10 mouse cellular contexts compared by ENCODE assay signal in the genomic region with DNA sequence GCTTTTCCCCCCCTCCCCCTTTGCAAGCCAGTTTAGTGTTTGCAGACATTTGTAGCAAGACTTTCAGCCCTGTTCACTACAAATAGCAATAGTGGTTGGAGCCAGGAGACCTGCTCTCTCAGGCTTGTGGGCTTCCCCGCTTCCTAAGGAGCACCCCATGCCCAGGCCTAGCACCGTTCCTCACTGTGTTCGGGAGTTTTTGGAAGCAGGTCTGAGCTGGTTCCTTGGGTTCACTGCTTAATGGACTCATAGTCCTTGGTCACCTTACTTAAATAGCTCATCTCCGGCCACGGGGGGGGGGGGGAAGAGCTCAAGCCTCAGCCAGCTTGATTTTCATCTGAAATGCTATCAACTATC. TPM values are rescaled to one million over a fixed set of nuclear protein-coding genes. Genes with fewer than 3 reads are reported as not detected.
A peak's percentile ranks its signal among the peaks of the same experiment; 100 is the strongest.
DNase-seq lines count a peak whose midpoint lies in the region; ATAC-seq and TF ChIP-seq lines count a peak whose summit lies in the region.
"Had no signal": no experiment of that assay in that cellular context is flagged by ENCODE, and none has a peak within 500 bp of the region (broad histone marks: within the 10 kb centered on the region; RNA-seq: fewer than 3 reads in every experiment).

No protein-coding gene starts in this region.

- DNase-seq in heart, adult 18-20 months: no peak
- DNase-seq in liver, adult 2 months (ENCODE audit: extremely low read depth, low read depth, low spot score): no peak
- DNase-seq in liver: no peak
- DNase-seq in yolk sac, embryonic 10.5 days (ENCODE audit: low spot score): no peak
- DNase-seq in urinary bladder, postnatal 25 days (ENCODE audit: low spot score): no peak
- DNase-seq: lung, embryonic 14.5 days had no signal

- 82% methylated on average over 5 of the region's 5 CpGs for WGBS in heart, embryonic 14.5 days
- WGBS in liver, adult 2 months: 79% methylated on average over 5 of the region's 5 CpGs
- WGBS in forebrain, embryonic 12.5 days: 92% methylated on average over 5 of the region's 5 CpGs
- 66% methylated on average over 5 of the region's 5 CpGs for WGBS in liver, embryonic 12.5 days (ENCODE audit: insufficient replicate concordance)

- no peak for TF ChIP-seq CTCF in liver, adult 2 months (IDR thresholded peaks at IDR 0.05; ENCODE audit: low read depth, low read length)

- H3K27ac ChIP-seq in heart, embryonic 14.5 days (replicated peaks in 1 of 2; ENCODE audit: control insufficient read depth in 1 of 2, insufficient read depth in 1 of 2, low read depth in 2 of 2, low read length in 2 of 2): peak overlapping the region; percentile 58 to 61
- H3K27ac ChIP-seq in liver, adult 2 months (replicated peaks; ENCODE audit: insufficient read depth, low read depth, low read length): peak overlapping the region; percentile 42
- H3K27ac ChIP-seq in forebrain, embryonic 12.5 days: peak overlapping the region; percentile 65
- H3K27ac ChIP-seq in liver, embryonic 12.5 days: peak overlapping the region; percentile 70
- H3K27ac ChIP-seq: embryonic facial prominence, embryonic 12.5 days had no signal

- H3K36me3 ChIP-seq in heart, embryonic 14.5 days (ENCODE audit: control insufficient read depth, insufficient read depth, low read length): peaks cover 55% of the 10 kb centered on the region
- H3K36me3 ChIP-seq in liver, adult 2 months (ENCODE audit: control insufficient read depth, insufficient read depth, low read length): peaks cover 13% of the 10 kb centered on the region
- H3K36me3 ChIP-seq in forebrain, embryonic 12.5 days (replicated peaks): peaks cover 45% of the 10 kb centered on the region
- H3K36me3 ChIP-seq in liver, embryonic 12.5 days: peaks cover 51% of the 10 kb centered on the region

- H3K4me1 ChIP-seq in heart, embryonic 14.5 days (ENCODE audit: control insufficient read depth in 2 of 2, insufficient read depth in 2 of 2, low read length in 2 of 2): peaks cover 22 to 47% of the 10 kb centered on the region in 2 experiments
- 0 out of 2 replicates have a peak, but pooled peaks cover 2% of the 10 kb centered on the region for H3K4me1 ChIP-seq in liver, adult 2 months (ENCODE audit: control insufficient read depth, insufficient read depth, low read length)
- peaks cover 9% of the 10 kb centered on the region for H3K4me1 ChIP-seq in forebrain, embryonic 12.5 days
- peaks cover 64% of the 10 kb centered on the region for H3K4me1 ChIP-seq in liver, embryonic 12.5 days
- H3K4me1 ChIP-seq: embryonic facial prominence, embryonic 12.5 days had no signal

- peak overlapping the region; percentile 27; the same call in 1 of the 2 replicates for H3K9ac ChIP-seq in heart, embryonic 14.5 days (ENCODE audit: low read length)
- H3K9ac ChIP-seq in liver, adult 2 months (ENCODE audit: low read depth, low read length): no peak overlapping the region
- no peak overlapping the region for H3K9ac ChIP-seq in forebrain, embryonic 12.5 days
- H3K9ac ChIP-seq in liver, embryonic 12.5 days: no peak overlapping the region
- H3K9ac ChIP-seq: embryonic facial prominence, embryonic 12.5 days; lung, embryonic 14.5 days had no signal

- no peak for TF ChIP-seq POLR2A in liver, adult 2 months (IDR thresholded peaks at IDR 0.05; ENCODE audit: extremely low read depth, insufficient read depth, low read length)

- H3K27me3 ChIP-seq in heart, embryonic 14.5 days (ENCODE audit: control insufficient read depth, insufficient read depth, low read length): no peaks in the 10 kb centered on the region
- H3K27me3 ChIP-seq in liver, adult 2 months (ENCODE audit: control insufficient read depth, insufficient read depth, low read length): no peaks in the 10 kb centered on the region
- no peaks in the 10 kb centered on the region for H3K27me3 ChIP-seq in forebrain, embryonic 12.5 days
- no peaks in the 10 kb centered on the region for H3K27me3 ChIP-seq in liver, embryonic 12.5 days (replicated peaks)
- H3K27me3 ChIP-seq: embryonic facial prominence, embryonic 12.5 days had no signal

- no peaks in the 10 kb centered on the region for H3K9me3 ChIP-seq in heart, embryonic 14.5 days (ENCODE audit: control insufficient read depth, low read length)
- H3K9me3 ChIP-seq in forebrain, embryonic 12.5 days: no peaks in the 10 kb centered on the region
- H3K9me3 ChIP-seq in liver, embryonic 12.5 days (replicated peaks): no peaks in the 10 kb centered on the region
- H3K9me3 ChIP-seq: embryonic facial prominence, embryonic 12.5 days had no signal

- no peak overlapping the region for H3K4me3 ChIP-seq in heart, embryonic 14.5 days (ENCODE audit: control insufficient read depth in 1 of 2, insufficient read depth in 1 of 2, low read depth in 1 of 2, low read length in 2 of 2)
- H3K4me3 ChIP-seq in liver, adult 2 months (ENCODE audit: insufficient read depth, low read depth, low read length): no peak overlapping the region
- no peak overlapping the region for H3K4me3 ChIP-seq in forebrain, embryonic 12.5 days (replicated peaks)
- no peak overlapping the region for H3K4me3 ChIP-seq in liver, embryonic 12.5 days
- H3K4me3 ChIP-seq: embryonic facial prominence, embryonic 12.5 days had no signal

- ATAC-seq in heart, embryonic 14.5 days (ENCODE audit: insufficient number of reproducible peaks, insufficient read depth, low FRiP score, low read depth): no peak
- ATAC-seq in forebrain, embryonic 12.5 days (ENCODE audit: low FRiP score): no peak
- ATAC-seq in liver, embryonic 12.5 days: no peak

- H3K4me2 ChIP-seq in heart, embryonic 14.5 days (ENCODE audit: low read length): no peak overlapping the region
- H3K4me2 ChIP-seq in forebrain, embryonic 12.5 days: no peak overlapping the region
- no peak overlapping the region for H3K4me2 ChIP-seq in liver, embryonic 12.5 days
- H3K4me2 ChIP-seq: embryonic facial prominence, embryonic 12.5 days; lung, embryonic 14.5 days had no signal

- H3K79me2 ChIP-seq in liver, adult 2 months (ENCODE audit: control insufficient read depth, insufficient read depth, low read length): no peaks in the 10 kb centered on the region

RNA-seq across cellular contexts. Expression of gene Adora2a, which starts 12.7 kb away (rescaled TPM):
- 4.9 and 6.8 TPM in 2 replicates for polyA plus RNA-seq in heart, embryonic 14.5 days (2014; fragmentation: Nextera tagmentation; extraction: Ambion mirVana)
- 1 to 10 TPM; 4.3 to 6.9 TPM for total RNA-seq in heart, adult 18-20 months (2021)
- total RNA-seq in liver, adult 2 months (2014; rRNA removed): 0.65 and 2.2 TPM in 2 replicates
- polyA plus RNA-seq in liver, adult 2 months (2012; rRNA removed): 2.2 and 2.6 TPM in 2 replicates
- polyA plus RNA-seq in forebrain, embryonic 12.5 days (2016; fragmentation: Nextera tagmentation; extraction: Ambion mirVana): 3.2 and 3.6 TPM in 2 replicates
- polyA plus RNA-seq in liver, embryonic 12.5 days (2016; fragmentation: Nextera tagmentation; extraction: Ambion mirVana): 2.3 and 3.1 TPM in 2 replicates
